Mouse (Mus musculus) E14TG2a.4 (cell line): Measurements from ENCODE around the gene Adarb1.

Experiments
- CTCF ChIP-seq: conservative IDR thresholded peaks from 2 replicates; pipeline ENCODE4 v1.5.1; 2014; ENCODE audit warnings: low read length
- NANOG ChIP-seq: IDR thresholded peaks from 2 replicates; pipeline ENCODE4 v1.6.1; 2014; ENCODE audit warnings: borderline replicate concordance, low read length, mixed read lengths

GRCm38 (mm10) chr10:77288639-77289195 lies 129.4 kb downstream of the Adarb1 start:
- no peak for TF ChIP-seq CTCF
- no peak for TF ChIP-seq NANOG
